Mouse (Mus musculus) urinary bladder, postnatal 14 days (tissue): ENCODE data around the gene Ubxn4.
"Not testable (repeated sequence)": the region's sequence is repeated elsewhere in the genome, so short reads cannot be mapped to it uniquely, and the experiment has no call there.

ENCODE experiments used
- DNase-seq: peaks from one replicate; pipeline ENCODE4 v3.0.0; 2021; ENCODE audit warnings: low spot score

Gene Ubxn4

DNA sequence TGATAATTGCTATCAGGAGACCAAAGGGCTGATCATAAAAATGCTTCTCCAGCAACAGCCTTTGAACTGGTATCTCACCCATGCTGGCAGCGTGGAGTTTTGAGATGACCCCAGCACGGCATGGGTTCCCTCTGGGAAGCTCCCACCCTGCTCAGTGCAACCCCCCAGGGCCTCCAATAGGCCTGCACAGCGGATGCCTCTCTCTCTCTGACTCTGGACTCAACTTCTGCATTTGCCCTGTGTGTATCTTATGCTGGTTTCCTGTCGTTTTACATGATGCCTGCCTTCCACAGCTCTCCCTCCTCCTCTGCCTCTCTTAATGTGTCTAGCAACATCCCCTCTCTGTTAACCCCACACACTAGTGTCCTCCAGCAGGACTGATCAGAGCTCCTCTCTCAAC, 70.9 kb downstream of the Ubxn4 start:
- DNase-seq, result no peak

DNA sequence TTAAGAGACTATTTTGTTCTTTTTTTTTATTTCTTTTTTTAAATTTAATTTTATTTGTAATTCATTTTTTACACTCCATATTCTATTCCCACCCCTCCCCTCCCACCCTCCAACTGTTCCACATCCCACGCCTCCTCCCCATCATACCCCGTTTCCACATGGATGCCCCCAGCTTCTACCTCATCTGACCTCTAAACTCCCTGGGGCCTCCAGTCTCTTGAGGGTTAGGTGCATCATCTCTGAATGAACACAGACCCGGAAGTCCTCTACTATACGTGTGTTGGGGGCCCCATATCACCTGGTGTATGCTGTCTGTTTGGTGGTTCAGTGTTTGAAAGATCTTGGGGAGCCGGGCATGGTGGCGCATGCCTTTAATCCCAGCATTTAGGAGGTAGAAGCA, 75.5 kb downstream of the Ubxn4 start:
- DNase-seq, result not testable (repeated sequence)

DNA sequence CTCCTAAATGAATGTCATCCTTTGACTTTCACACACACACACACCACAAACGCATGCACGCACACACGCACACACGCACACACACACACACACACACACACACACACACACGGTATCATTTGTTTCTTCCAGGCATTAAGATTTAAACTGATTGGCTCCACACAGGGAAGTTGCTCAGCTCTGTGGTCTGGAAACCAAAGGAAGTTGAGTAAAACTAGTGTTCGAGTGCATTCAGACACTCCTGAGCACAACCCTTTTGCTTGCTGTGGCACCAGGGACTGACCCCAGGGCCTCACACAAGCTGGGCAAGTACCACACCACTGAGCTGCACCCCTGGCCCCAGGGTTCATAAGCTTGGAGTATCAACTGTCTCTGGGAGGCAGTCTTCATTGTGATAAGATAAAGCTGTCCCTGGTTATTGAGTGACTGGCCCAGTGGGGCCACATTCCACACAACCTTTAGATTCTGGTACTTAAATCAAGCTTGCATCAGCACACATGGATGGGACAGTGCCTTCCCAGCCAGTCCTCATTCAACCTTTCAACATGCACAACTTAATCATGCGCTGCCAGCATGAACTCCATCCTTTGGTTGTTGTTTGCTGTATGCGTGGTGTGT, 79.4 kb downstream of the Ubxn4 start:
- DNase-seq, result no peak

DNA sequence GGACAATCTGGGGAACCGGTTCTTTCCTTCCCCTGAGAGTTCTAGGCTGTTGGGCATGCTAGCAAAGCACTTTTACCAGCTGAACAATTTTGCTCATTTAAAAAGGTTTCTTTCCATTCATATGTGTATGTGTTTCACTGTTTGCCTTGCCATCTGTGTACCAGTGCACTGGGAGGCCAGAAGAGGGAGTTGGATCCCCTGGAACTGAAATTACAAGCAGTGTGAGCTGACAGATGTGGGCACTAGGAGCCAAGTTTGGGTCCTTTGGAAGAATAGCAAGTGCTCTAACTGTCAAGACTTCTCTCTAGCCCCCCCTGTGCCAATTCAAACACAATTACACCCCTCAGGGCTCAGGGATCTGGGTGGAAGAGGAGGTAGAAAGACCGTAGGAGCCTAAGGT, 81.0 kb downstream of the Ubxn4 start:
- DNase-seq, result no peak

DNA sequence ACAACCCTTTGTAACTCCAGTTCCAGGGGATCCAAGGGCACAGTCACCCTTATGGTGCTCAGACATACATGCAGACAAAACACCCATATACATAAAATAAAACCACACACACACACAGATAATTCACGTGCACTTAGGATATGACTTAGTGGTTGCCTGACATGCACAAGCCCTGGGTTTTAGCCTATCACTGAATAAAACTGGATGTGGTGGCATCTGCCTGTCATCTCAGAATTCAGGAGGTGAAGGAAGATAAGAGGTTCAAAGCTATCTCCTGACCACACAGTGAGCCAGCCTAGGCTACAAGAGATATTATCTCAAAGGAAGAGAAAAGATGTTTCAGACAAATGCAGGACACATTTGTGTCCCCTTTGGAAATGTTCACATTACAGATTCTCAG, 83.4 kb downstream of the Ubxn4 start:
- DNase-seq, result no peak

DNA sequence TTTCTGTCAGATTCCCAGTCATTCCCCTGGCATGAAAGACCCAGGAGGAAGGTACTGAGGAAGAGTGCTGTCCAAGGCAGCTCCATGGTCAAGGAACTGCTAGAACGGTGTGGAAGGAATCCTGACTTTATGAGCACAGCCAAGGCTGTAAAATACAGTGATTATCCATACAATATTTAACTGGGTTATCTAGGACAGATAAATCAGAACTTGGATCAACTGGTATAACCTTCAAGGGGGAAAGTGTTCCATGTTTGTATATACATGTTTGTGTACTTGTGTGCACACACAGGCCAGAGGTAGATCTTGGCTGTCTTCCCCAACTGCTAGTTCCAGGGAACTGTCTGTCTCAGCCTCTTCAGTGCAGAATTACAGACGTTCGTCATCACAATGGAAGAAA, 84.5 kb downstream of the Ubxn4 start, which contains the start of gene Lct:
Gene Lct (minus strand): TSS at position 101 of the 400 bp plus-strand sequence.
- no peak for DNase-seq
